Mouse (Mus musculus) mature B cell (primary cell): Measurements from ENCODE around the gene Ankrd65.
"Not testable (repeated sequence)": the region's sequence is repeated elsewhere in the genome, so short reads cannot be mapped to it uniquely, and the experiment has no call there.

Experiments
- in situ Hi-C: fragments of 300-500 bp; cut with MboI; formaldehyde crosslinking; loops from 2 replicates; pipeline ENCODE4 v1.14.3; 2019

Ankrd65 gene

DNA sequence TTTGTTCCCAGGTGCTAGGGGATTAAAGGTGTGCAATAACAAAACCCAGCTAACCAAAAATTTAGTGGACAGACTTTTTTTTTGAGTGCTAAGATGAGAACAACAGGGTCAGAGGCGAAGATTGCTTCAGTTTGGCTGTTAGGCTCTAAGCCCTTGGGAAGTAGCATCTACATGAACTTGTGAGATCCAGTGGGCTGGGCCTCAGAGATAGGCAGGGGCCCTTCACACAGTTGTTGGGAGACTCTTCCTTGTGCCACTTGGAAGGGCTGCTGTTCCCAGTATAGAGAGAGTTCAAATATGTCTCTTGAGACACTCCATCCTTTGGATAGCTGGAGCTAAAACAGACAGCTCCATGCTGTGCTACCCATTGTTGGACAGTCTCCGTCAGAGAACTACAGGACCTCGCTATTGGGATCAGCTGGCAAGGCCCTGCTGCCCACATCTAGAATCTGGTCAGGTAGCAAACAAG is at the start of gene Ankrd65:
Gene Ankrd65, plus strand, starts transcription at position 419 of the 469 bp plus-strand sequence.
- in situ Hi-C loops = no loop called here

DNA sequence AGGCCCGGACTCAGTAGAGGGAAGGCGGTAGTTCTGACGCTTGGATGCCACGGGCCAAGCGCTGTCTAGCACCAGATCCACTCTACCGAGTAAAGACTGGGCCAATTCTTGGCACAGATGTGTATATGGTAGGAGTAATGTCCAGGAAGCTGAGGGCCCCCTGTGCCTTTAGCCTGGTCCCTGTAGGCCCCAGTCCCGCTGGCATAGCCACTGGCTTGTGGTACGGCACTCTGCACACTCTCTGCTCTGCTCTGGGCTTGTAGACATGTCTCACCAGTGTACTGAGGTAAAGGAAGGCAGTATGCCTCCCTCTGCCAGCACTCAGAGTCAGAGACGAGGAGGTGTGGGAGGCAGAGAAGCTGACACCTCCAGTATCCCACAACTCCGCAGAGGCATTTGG is 49.6 kb upstream of the Ankrd65 start:
- in situ Hi-C loops = not testable (repeated sequence)

DNA sequence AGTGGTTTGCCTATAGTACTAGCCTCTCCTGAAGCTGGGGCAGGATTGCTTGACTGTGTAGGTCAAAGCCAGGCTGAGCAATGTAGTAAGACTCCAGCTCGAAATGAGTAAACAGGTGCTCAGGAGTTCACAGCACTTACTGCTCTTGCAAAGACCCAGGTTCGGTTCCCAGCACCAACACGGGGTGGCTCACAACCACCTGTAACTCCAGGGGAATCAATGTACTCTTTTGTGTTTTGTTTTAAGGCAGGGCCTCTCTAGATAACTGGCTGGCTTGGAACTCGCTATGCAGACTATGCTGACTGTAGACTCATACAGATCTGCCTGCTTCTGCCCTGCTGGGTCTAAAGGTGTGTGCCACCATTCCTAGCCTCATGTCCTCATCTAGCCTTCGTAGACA is 47.6 kb upstream of the Ankrd65 start:
- in situ Hi-C loops = no loop called here

DNA sequence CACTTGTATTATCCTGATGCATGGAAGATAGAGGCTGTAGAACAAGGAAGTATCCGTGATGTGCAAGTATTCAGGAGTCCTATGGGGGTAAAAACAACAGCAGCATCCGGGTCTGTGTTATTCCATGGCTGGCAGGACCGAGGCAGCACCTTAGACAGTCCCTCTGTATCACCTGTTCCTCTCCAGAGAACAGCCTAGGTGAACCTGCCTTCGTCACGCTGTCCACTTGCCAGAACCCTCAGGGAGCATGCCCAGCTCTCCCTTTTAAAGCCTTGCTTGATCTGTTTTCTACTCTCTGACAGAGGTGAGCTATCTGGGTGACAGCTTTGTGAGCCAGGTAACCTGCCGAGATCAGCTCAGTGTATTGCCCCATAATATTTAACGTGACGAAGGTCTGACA is 45.8 kb upstream of the Ankrd65 start:
- in situ Hi-C loops = no loop called here

DNA sequence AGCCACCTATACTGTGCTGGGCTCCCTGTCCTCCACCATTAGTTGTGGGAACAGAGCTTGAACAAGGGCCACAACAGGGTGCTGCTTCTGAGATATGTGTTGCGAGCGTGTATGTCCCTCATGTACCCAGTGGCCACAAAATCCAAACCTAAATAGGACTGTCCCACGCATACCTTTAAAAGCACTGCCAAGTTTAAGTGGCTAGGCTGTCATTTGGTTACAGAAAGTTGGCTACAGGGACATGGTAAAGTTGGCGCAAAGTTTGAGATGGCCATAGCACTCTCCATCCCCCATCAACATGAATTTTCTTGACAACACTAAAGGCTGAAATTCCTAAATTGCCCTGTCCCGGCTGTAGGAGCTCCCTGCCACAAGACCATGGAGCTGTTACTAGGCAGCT is 45.1 kb upstream of the Ankrd65 start:
- in situ Hi-C loops = no loop called here

DNA sequence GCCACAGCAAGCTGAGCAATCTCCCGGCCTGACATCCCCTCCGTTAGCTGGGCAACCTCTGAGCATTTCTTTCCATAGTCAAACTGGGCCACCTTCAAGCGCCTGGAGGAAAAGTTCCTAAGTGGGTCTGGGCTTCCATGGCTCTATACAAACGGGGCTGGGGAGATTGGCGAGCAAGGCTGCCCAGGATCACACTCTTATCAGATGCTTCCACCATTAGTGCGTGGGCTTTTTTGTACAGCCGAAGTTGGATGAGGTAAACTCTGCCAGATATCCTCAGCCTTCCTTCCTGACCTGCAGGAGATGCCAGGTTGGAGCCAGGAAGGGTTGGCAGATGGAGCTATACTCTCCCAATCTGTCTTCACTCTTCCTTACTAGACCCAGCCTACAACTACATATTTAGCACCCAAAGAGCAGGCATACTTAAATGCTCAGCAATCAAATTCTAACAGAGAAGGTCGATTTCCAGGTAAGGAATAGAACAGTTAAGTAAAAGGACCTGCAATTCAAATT is 44.1 kb upstream of the Ankrd65 start:
- in situ Hi-C loops = no loop called here

DNA sequence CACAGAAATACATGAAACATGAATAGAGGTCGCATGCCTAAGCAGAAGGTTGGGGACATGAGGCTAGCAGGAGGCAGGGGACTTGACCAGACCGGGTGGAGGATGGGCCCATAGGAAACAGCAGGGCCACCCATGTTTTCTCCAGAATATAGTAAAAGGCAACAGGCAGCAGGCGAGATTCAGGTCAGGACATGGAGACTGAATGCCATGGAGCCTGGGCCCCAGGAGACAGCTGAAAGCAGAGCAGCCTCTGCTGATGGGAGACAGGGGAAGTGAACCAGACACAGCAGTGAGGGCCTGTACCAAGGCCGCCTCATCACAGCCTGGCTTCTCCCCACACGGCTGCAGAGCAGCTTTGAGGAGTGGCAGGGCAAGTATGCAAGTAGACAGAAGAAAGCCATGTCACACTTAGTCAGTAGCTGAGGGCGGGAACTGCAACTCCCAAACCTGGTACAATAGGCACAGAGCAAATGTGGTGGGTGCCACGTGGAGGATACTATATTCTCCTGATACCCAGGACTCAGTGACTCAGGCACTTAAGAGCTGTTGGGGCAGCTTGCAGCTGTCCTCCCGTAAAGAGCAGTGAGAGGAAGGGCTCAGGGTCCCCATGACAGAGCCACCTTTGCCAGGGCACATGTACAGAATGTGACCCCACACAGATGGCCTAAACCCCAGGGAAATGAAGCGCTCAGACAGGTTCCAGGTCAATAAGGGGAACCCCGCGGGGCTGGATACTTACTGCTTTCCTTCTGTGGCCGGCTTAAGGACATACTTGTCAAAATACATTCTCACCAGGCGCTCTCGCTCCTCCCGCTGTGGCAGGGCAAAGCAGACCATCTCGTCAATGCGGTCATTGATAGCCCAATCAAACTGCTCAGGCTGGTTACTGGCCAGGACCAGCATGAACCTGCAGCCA is 43.4 kb upstream of the Ankrd65 start:
- in situ Hi-C loops = no loop called here

DNA sequence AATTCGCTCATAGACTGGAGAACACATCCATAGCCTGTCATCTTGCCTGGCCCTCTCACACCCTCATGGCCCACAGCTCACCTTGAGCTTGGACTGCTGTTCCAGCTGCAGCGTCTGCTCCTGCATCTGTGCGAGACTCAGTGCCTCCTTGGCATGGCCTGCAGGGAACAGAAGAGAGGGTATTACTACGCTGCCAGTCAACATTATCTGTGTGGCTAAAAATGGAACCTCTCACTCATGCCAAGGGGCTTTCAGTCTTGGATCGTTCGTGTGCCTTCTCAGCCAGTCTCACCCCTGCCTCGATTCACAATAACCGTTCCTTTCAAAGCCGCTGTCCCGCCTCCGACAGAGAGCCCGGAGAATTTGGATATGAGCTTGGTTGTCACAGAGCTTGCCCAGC is 33.2 kb upstream of the Ankrd65 start:
- in situ Hi-C loops = no loop called here

DNA sequence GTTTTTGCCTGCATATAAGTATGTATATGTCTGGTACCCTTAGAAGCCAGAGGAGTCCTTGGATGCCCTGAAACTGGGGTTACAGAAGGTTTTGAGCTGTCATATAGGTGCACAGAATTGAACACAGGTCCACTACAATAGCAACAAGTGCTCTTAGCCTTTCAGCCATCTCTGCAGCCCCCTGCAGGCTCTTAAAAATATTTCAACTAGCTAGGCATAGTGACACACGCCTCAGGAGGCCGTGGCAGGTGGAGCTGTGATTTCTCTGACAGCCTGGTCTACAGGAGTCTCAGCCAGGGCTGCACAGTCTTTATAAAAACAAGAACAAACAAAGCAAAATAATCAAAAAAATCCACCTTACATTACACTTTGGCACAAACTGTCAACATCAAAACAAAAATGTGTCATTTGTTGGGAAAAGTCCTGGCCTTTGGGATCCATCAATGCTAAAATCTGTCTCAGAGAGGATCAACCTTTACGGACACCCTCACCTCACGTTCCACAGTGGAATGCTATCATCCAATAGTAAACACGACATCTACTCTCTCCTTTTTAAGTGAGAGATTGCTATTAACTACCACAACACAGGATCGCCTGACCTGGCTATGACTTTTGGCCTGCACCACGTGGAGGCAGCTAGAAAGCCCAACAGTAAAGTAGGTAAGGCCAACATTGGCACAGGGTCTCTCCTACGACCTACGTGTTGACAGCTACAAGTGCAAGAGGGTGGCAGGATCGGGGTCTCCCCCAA is 30.2 kb upstream of the Ankrd65 start:
- in situ Hi-C loops = loop anchor here (10.0 kb wide), 1 partner anchor 45 kb away; no protein-coding TSS in a partner anchor

DNA sequence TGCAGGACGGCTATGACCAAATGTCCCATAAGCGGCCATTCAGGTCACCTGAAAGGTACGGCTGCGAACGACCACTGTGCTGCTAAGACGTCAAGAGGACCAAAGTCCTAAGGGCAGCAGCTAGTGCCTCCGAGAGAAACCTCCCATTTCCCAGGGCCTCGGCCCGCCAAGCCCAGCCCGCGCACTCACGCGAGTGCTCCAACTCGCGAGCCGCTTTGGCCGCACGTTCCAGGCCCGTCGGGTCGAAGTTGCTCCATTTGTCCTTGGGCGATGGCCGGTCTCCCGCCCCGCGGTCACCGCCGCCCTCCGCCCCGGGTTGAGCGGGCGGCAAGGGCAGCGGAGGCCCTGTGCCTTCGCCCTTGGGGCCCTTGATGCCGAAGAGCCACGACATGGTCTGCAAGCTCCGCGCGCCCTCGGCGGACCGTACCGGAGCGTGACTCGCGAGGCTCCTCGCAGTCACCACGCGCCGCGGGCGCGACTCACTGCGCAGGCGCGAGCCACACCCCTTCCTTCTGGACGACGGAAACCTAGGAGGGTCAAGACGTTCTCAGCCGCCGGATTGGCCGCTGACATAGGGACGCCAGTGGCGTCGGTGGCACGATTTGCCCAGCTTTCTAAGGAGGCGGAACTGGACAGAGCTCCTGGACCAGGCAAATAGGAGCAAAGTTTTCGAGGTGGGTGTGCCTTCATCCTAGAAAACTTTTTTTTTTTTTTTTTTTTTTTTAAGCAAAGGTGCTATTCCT is 29.5 kb upstream of the Ankrd65 start, which contains the start of gene Atad3a:
Gene Atad3a, minus strand, starts transcription at position 481 of the 743 bp plus-strand sequence.
- in situ Hi-C loops = loop anchor here (10.0 kb wide), 1 partner anchor 46 kb away; no protein-coding TSS in a partner anchor

DNA sequence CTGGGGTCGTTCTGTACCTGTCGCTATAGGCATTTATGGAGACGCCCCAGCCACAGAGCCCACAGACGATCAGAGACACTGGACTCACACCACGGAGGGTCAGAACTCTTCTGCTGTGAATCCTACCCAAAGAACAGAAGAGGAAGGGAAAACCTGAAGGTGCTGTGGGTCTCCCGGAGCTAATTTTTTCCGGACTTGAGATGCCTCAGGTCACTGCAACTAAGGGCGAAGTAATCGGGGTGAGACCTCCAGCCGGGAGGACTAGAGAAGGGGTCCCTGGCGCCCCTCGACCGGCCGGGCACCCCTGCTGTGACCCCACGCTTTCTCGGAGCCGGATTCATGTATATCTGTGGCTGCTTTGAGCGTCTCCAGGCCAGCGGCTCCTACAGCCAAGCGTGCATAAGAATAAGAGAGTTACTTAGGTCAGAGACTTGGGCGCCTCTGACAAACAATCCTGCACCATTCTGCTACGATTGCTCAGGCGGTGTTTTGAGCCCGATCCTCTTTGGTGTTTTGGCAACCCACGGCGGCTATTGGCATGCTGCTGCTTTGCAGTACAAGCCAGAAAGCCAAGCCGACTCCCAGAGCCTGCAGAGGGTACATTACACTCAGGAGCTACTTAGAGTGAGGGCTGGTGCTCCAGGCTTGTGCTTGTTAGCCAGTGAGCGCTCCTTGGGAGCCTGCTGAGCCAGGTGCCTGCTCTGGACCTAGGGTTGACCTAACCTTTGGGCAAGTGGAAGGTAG is 28.7 kb upstream of the Ankrd65 start:
- in situ Hi-C loops = loop anchor here (10.0 kb wide), 1 partner anchor 47 kb away; no protein-coding TSS in a partner anchor

DNA sequence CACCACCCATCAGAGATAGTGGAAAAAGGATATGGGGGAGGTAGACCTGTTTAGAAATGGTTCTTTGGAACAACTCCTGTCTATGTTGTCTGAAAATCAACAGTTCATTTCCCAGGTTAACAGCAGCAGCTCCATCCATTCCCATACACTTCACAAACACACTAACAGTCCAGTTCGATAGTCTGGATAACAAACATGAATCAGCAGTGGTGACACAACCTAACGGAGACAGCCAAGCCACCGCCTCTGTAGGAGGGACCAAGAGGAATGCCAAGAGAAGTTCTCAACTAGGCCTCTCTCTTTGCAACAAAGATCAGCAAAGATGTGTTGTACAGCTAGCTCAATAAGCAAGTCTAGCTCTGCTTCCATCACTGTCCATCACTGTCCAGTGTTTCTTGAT is 27.9 kb upstream of the Ankrd65 start:
- in situ Hi-C loops = loop anchor here (10.0 kb wide), 1 partner anchor 48 kb away; no protein-coding TSS in a partner anchor

DNA sequence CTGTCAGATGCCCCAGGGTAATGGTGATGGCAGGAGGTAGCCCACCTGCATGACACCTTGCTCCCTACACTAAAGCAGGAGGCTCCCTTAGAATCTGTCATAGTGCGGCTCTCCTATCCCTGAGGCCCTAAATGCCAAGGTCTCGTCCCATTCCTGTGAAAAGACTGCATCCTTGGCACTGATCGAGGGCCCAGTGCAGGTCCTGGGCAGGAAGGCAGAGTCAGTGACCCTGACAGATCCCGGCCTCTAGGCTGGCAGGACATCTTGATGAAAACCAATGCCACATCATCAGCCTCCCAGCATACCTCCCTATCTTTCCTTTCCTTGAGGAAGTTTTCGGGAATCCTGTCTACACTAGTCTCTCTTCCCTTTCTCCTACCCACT is 20.8 kb upstream of the Ankrd65 start:
- in situ Hi-C loops = loop anchor here (5.0 to 10.0 kb wide), 2 partner anchors 37 to 55 kb away; partner anchors contain the start of gene Tmem240

DNA sequence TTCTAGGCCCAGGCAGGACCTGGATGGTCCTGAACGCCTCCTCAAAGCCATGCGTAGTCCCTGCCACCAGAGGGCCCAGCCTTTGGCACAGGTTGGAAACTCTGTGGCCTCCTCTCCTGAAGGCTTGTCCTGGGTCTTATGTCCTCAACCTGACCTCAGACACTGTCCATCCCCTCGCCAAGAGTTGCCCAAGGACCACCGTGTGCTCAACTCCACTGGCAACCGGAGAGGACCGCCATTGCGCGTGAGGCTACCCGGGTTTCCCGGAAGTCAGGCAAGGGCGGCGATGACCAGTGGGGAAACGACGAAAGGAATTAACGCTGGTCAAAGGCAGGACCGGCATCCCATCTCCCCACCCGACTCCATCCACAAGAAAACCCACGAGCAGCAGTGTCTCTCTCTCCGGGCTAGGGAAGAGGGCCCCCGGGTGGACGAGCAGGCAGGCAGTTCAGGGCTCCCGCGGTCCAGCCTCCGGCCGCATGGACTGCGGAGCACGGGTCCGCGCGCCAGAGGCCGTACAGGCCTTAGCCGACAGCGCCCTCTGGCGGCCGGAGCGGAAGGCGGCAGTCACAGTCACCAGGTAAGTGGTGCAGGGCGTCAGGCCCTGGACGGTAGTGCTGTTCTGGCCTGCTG is 20.2 kb upstream of the Ankrd65 start:
- in situ Hi-C loops = loop anchor here (5.0 to 10.0 kb wide), 2 partner anchors 38 to 55 kb away; partner anchors contain the start of gene Tmem240

DNA sequence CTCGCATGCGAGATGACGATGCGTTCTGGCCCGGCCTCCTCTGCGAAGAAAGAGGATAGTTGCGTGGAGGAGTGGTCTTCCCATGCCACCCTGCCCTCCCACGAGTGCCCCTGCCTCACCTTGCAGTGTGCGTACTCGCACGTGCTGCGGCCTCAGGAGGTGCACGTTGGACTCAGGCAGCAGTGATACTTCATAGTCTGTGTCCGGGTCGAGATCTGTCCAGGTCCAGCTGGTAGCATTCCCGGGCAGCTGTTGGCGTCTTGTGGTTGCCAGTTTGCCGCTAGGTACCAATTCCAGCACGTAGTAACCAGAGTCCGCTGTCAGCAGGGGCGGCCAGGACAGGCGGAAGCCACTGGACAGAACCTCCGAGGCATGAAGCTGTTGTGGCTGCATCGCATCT is 19.6 kb upstream of the Ankrd65 start:
- in situ Hi-C loops = no loop called here

DNA sequence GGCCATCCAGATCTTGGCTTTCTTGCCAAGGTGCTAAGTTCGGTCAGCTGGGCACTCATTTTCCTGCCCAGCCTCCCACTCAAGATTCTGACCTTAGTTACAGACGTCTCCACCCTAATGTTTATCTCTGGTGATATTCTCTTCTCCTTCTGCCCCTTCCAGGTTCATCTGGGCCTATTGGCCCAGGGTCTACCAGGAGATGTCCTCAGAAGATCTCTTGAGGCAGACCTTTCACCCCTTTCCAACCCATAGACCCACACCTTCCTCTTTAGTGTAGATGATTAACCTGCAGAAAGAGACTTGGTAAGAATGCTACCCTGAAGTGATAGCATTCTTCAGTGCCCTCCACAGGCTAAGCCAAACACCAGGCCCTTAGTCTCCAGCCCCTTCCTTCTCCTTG is 18.5 kb upstream of the Ankrd65 start:
- in situ Hi-C loops = no loop called here

DNA sequence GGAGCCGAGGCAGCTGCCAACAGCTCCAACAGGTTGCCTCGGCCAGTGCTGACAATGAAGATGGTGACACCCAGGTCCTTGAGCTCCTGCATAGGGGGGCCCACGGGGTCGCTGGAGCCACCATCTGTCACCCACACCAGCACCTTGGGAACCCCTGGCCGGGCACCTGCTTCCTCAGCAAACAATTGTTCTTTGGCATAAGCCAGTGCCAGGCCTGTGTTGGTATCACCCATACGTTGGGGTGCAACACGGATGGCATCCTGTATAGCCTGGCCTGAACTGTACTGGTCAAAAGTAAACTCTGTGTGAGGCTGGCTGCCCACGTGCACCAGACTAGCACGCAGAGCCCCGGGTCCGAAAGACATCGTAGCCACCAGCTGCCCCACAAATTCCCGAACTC is 17.5 kb upstream of the Ankrd65 start:
- in situ Hi-C loops = no loop called here

DNA sequence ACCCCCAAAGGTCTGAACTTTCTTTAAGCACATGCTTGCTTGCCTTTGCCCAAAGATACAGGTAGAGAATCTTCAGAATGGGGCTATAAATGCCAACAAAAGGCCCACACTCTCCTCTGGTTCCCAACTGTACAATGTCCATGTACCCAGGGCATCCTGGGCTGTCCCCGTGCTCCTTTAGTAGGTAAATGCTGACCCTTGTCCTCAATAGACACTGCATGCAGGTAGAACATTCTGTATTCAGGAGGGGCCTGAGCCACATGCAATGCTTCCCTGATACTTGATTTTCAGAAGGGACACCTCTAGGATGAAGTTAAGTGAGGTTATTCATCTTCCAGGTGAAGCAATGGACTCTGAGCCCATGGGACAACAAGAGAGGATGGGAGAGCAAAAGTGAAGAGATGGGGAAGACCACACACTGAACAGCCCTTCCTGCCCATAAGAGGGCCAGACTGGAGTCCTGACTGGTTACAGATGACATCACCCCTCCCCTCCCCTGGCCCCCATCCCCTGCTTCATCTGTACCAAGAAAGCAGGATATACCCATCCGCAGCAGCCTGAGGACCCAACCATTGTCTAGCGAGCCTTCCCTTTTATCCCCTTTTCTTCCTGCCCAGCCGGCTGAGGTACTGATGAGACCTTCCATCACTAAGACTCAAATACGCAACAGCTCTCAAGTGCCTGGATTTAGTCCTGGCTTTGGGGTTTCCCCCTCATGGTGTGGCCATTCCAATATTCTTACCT is 16.7 kb upstream of the Ankrd65 start:
- in situ Hi-C loops = no loop called here

DNA sequence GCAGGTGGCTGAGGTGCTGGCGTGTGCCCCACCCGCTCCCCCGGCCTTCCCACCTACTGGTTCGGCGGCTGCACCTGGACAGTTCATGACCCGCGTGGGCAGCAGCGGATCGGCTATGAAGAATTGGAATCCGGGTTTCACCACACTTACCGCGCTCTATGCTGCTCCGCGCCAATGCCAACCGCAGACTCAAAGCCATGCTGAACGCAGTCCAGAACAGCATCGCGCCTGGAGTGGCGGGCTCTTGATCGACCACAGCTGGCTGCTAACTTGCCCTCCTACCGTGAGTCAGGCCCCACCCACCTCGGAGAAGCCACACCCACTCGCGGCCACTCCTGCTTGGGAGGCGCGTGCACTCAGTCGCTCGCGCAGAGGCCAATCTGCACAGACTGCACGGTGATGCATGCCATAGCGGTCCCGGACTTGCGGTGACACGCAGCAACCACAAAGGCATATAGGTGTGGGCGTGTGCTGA is 15.9 kb upstream of the Ankrd65 start, which contains the start of gene Vwa1:
Gene Vwa1, minus strand, starts transcription at position 419 of the 475 bp plus-strand sequence.
- in situ Hi-C loops = no loop called here
